Mouse (Mus musculus) ES-E14 (cell line): ENCODE results near the gene Eno2.

Source experiments
- HCFC1 ChIP-seq: IDR thresholded peaks from 2 replicates; pipeline ENCODE4 v1.6.1; 2012; ENCODE audit warnings: low read length, inconsistent platforms, borderline replicate concordance; ENCODE audit not compliant: insufficient read depth
- MAFK ChIP-seq: IDR thresholded peaks from 2 replicates; pipeline ENCODE4 v1.6.1; 2014; ENCODE audit warnings: mild to moderate bottlenecking, low read depth, low read length, inconsistent platforms; ENCODE audit not compliant: insufficient read depth

DNA sequence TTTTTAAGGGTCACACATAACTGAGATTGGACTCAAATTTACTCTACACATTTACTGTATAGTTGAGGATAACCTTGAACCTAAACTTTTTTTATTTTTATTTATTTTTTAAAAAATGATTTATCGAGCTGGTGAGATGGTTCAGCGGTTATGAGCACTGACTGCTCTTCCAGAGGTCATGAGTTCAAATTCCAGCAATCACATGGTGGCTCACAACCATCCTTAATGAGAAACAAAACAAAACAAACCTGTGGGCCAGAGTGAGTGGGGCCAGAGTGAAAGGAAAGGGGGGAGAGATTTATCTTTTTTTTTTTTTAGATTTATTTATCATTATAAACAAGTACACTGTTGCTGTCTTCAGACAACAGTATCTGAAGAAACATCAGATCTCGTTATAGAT lies 22.4 kb upstream of the Eno2 start:
- TF ChIP-seq MAFK (no peak), HCFC1 (no peak)
